ENCODE assay signal across 16 mouse cellular contexts in genomic region chr2:131846132-131846710, GRCm38 (mm10). TPM values are rescaled to one million over a fixed set of nuclear protein-coding genes. Genes with fewer than 3 reads are reported as not detected.
DNase-seq lines count a peak whose midpoint lies in the region; ATAC-seq and TF ChIP-seq lines count a peak whose summit lies in the region.
"Had no signal": no experiment of that assay in that cellular context is flagged by ENCODE, and none has a peak within 500 bp of the region (broad histone marks: within the 10 kb centered on the region; RNA-seq: fewer than 3 reads in every experiment).

No protein-coding gene starts in this region.

- H3K27me3 ChIP-seq in liver, adult 2 months (ENCODE audit: control insufficient read depth, insufficient read depth, low read length), result no peaks in the 10 kb centered on the region
- H3K27me3 ChIP-seq in liver, embryonic 12.5 days (replicated peaks), result 0 out of 2 replicates have a peak, but pooled peaks cover 4% of the 10 kb centered on the region
- no peaks in the 10 kb centered on the region for H3K27me3 ChIP-seq in forebrain, embryonic 16.5 days (replicated peaks; ENCODE audit: control insufficient read depth, insufficient read depth, low read length)
- no peaks in the 10 kb centered on the region for H3K27me3 ChIP-seq in lung, embryonic 14.5 days (ENCODE audit: insufficient read depth, low read length)
- no peaks in the 10 kb centered on the region for H3K27me3 ChIP-seq in neural tube, embryonic 13.5 days
- no peaks in the 10 kb centered on the region for H3K27me3 ChIP-seq in kidney, embryonic 15.5 days
- H3K27me3 ChIP-seq: embryonic facial prominence, embryonic 13.5 days had no signal

- no peak for ATAC-seq in liver, embryonic 12.5 days
- no peak for ATAC-seq in forebrain, embryonic 16.5 days
- ATAC-seq in lung, embryonic 14.5 days (ENCODE audit: insufficient read depth), result no peak
- no peak for ATAC-seq in neural tube, embryonic 13.5 days (ENCODE audit: low read depth)
- ATAC-seq in kidney, embryonic 15.5 days (replicated peaks; ENCODE audit: low FRiP score), result no peak
- ATAC-seq: intestine, embryonic 16.5 days had no signal

- H3K4me3 ChIP-seq in liver, adult 2 months (ENCODE audit: insufficient read depth, low read depth, low read length), result no peak overlapping the region
- H3K4me3 ChIP-seq in liver, embryonic 12.5 days, result no peak overlapping the region
- no peak overlapping the region for H3K4me3 ChIP-seq in forebrain, embryonic 16.5 days (replicated peaks; ENCODE audit: low read length)
- no peak overlapping the region for H3K4me3 ChIP-seq in lung, embryonic 14.5 days (ENCODE audit: low read depth, low read length)
- H3K4me3 ChIP-seq in neural tube, embryonic 13.5 days, result no peak overlapping the region
- H3K4me3 ChIP-seq in kidney, embryonic 15.5 days (replicated peaks), result no peak overlapping the region
- H3K4me3 ChIP-seq: embryonic facial prominence, embryonic 13.5 days had no signal

- no peak for TF ChIP-seq CTCF in liver, adult 2 months (IDR thresholded peaks at IDR 0.05; ENCODE audit: low read depth, low read length)
- no peak for TF ChIP-seq CTCF in lung, embryonic 14.5 days (IDR thresholded peaks at IDR 0.05; ENCODE audit: low read depth)

- no peak for TF ChIP-seq POLR2A in liver, adult 2 months (IDR thresholded peaks at IDR 0.05; ENCODE audit: extremely low read depth, insufficient read depth, low read length)

- no peak overlapping the region for H3K27ac ChIP-seq in liver, adult 2 months (replicated peaks; ENCODE audit: insufficient read depth, low read depth, low read length)
- H3K27ac ChIP-seq in liver, embryonic 12.5 days, result no peak overlapping the region
- peak overlapping the region; percentile 90 for H3K27ac ChIP-seq in forebrain, embryonic 16.5 days (ENCODE audit: low read length)
- no peak overlapping the region for H3K27ac ChIP-seq in lung, embryonic 14.5 days (ENCODE audit: low read depth)
- peak overlapping the region; percentile 96 for H3K27ac ChIP-seq in neural tube, embryonic 13.5 days (replicated peaks)
- no peak overlapping the region for H3K27ac ChIP-seq in kidney, embryonic 15.5 days
- H3K27ac ChIP-seq: embryonic facial prominence, embryonic 13.5 days had no signal

- WGBS in liver, adult 2 months, result 68% methylated on average over 11 of the region's 11 CpGs
- WGBS in liver, embryonic 12.5 days (ENCODE audit: insufficient replicate concordance), result 62% methylated on average over 11 of the region's 11 CpGs
- WGBS in forebrain, embryonic 16.5 days, result 75% methylated on average over 11 of the region's 11 CpGs
- WGBS in lung, embryonic 14.5 days, result 50% methylated on average over 11 of the region's 11 CpGs
- WGBS in neural tube, embryonic 13.5 days, result 84% methylated on average over 11 of the region's 11 CpGs
- 74% methylated on average over 11 of the region's 11 CpGs for WGBS in kidney, embryonic 15.5 days

- no peak overlapping the region for H3K4me2 ChIP-seq in liver, embryonic 12.5 days
- H3K4me2 ChIP-seq in forebrain, embryonic 16.5 days (ENCODE audit: low read length), result no peak overlapping the region; the same call in 1 of the 2 replicates
- no peak overlapping the region for H3K4me2 ChIP-seq in lung, embryonic 14.5 days
- peak overlapping the region; percentile 53; the same call in 1 of the 2 replicates for H3K4me2 ChIP-seq in neural tube, embryonic 13.5 days
- no peak overlapping the region for H3K4me2 ChIP-seq in kidney, embryonic 15.5 days
- H3K4me2 ChIP-seq: embryonic facial prominence, embryonic 13.5 days had no signal

- H3K79me2 ChIP-seq in liver, adult 2 months (ENCODE audit: control insufficient read depth, insufficient read depth, low read length), result no peaks in the 10 kb centered on the region

- DNase-seq in liver, adult 2 months (ENCODE audit: extremely low read depth, low read depth, low spot score), result peak; percentile 17
- DNase-seq in lung, embryonic 14.5 days, result peak; percentile 5
- DNase-seq in spleen, postnatal 4 days (ENCODE audit: low spot score in 2 of 2), result no peak
- no peak for DNase-seq in layer of hippocampus, postnatal 14 days (ENCODE audit: low spot score in 2 of 2)
- DNase-seq: adrenal gland, postnatal 36 days; cerebellum, adult 2 months; spleen, adult 18-20 months; thymus, postnatal 36 days had no signal

- no peaks in the 10 kb centered on the region for H3K9me3 ChIP-seq in liver, embryonic 12.5 days (replicated peaks)
- H3K9me3 ChIP-seq in forebrain, embryonic 16.5 days (ENCODE audit: control insufficient read depth, low read length), result no peaks in the 10 kb centered on the region
- no peaks in the 10 kb centered on the region for H3K9me3 ChIP-seq in lung, embryonic 14.5 days (ENCODE audit: low read depth, low read length)
- no peaks in the 10 kb centered on the region for H3K9me3 ChIP-seq in neural tube, embryonic 13.5 days
- no peaks in the 10 kb centered on the region for H3K9me3 ChIP-seq in kidney, embryonic 15.5 days (replicated peaks)
- H3K9me3 ChIP-seq: embryonic facial prominence, embryonic 13.5 days had no signal

- H3K36me3 ChIP-seq in liver, adult 2 months (ENCODE audit: control insufficient read depth, insufficient read depth, low read length), result no peaks in the 10 kb centered on the region
- H3K36me3 ChIP-seq in liver, embryonic 12.5 days, result no peaks in the 10 kb centered on the region
- H3K36me3 ChIP-seq in forebrain, embryonic 16.5 days (ENCODE audit: control insufficient read depth, insufficient read depth), result no peaks in the 10 kb centered on the region
- H3K36me3 ChIP-seq in lung, embryonic 14.5 days (ENCODE audit: insufficient read depth), result no peaks in the 10 kb centered on the region
- no peaks in the 10 kb centered on the region for H3K36me3 ChIP-seq in neural tube, embryonic 13.5 days
- no peaks in the 10 kb centered on the region for H3K36me3 ChIP-seq in kidney, embryonic 15.5 days
- H3K36me3 ChIP-seq: embryonic facial prominence, embryonic 13.5 days had no signal

- H3K9ac ChIP-seq in liver, adult 2 months (ENCODE audit: low read depth, low read length), result no peak overlapping the region
- H3K9ac ChIP-seq in liver, embryonic 12.5 days, result no peak overlapping the region
- no peak overlapping the region for H3K9ac ChIP-seq in forebrain, embryonic 16.5 days (replicated peaks; ENCODE audit: low read depth, low read length)
- no peak overlapping the region for H3K9ac ChIP-seq in lung, embryonic 14.5 days
- H3K9ac ChIP-seq in neural tube, embryonic 13.5 days, result no peak overlapping the region
- no peak overlapping the region for H3K9ac ChIP-seq in kidney, embryonic 15.5 days
- H3K9ac ChIP-seq: embryonic facial prominence, embryonic 13.5 days had no signal

- no peaks in the 10 kb centered on the region for H3K4me1 ChIP-seq in liver, adult 2 months (ENCODE audit: control insufficient read depth, insufficient read depth, low read length)
- H3K4me1 ChIP-seq in liver, embryonic 12.5 days, result peaks cover 30% of the 10 kb centered on the region
- H3K4me1 ChIP-seq in forebrain, embryonic 16.5 days (replicated peaks; ENCODE audit: control insufficient read depth, insufficient read depth, low read length), result peaks cover 26% of the 10 kb centered on the region
- peaks cover 4% of the 10 kb centered on the region; the same call in 1 of the 2 replicates for H3K4me1 ChIP-seq in lung, embryonic 14.5 days (ENCODE audit: insufficient read depth)
- H3K4me1 ChIP-seq in neural tube, embryonic 13.5 days (replicated peaks), result peaks cover 35% of the 10 kb centered on the region
- H3K4me1 ChIP-seq in kidney, embryonic 15.5 days, result 0 out of 2 replicates have a peak, but pooled peaks cover 3% of the 10 kb centered on the region

RNA-seq across cellular contexts. Expression of gene Erv3, which starts 13.3 kb away (rescaled TPM):
- not detected in 2 replicates for total RNA-seq in liver, adult 2 months (2014; rRNA removed)
- not detected in 2 replicates for polyA plus RNA-seq in liver, adult 2 months (2012; rRNA removed)
- not detected in 2 replicates for polyA plus RNA-seq in liver, embryonic 12.5 days (2016; fragmentation: Nextera tagmentation; extraction: Ambion mirVana)
- polyA plus RNA-seq in forebrain, embryonic 16.5 days (2015; fragmentation: Nextera tagmentation; extraction: Ambion mirVana), result not detected in 2 replicates
- polyA plus RNA-seq in lung, embryonic 14.5 days (2014; fragmentation: Nextera tagmentation; extraction: Ambion mirVana), result not detected in 2 replicates
- 0.07 TPM in 1 of 2 replicates, not detected in the other for polyA plus RNA-seq in neural tube, embryonic 13.5 days (2015; fragmentation: Nextera tagmentation; extraction: Ambion mirVana)
- polyA plus RNA-seq in kidney, embryonic 15.5 days (2015; fragmentation: Nextera tagmentation; extraction: Ambion mirVana), result not detected in 2 replicates
- under 1 TPM in 1 of 2 experiments, not detected in 1; 0.14 TPM for total RNA-seq in layer of hippocampus, postnatal 14 days (2021)
- total RNA-seq: adrenal gland, postnatal 36 days; neutrophil, adult 5-6 weeks had no signal
- polyA plus RNA-seq: embryonic facial prominence, embryonic 13.5 days; intestine, embryonic 16.5 days; liver, embryonic 16.5 days had no signal

Comparison
In these comparisons a context has a peak if more than half of its experiments do, and no peak if none do; other contexts are left out.
1. DNase-seq: peak in liver, adult 2 months (single experiment) and lung, embryonic 14.5 days (single experiment); none in spleen, postnatal 4 days (0 of 2) and layer of hippocampus, postnatal 14 days (0 of 2).
2. H3K27ac ChIP-seq: peak in forebrain, embryonic 16.5 days (single experiment) and neural tube, embryonic 13.5 days (single experiment); none in liver, adult 2 months (single experiment), liver, embryonic 12.5 days (single experiment), lung, embryonic 14.5 days (single experiment) and kidney, embryonic 15.5 days (single experiment).